In genomic region chr15:85653421-85654401, GRCm38 (mm10) we compare ENCODE assay signal across 8 mouse cellular contexts.
DNase-seq lines count a peak whose midpoint lies in the region; ATAC-seq and TF ChIP-seq lines count a peak whose summit lies in the region.

No protein-coding gene starts in this region.

- H3K9ac ChIP-seq in hindbrain, embryonic 12.5 days: peak overlapping the region; percentile 60

- no peaks in the 10 kb centered on the region for H3K36me3 ChIP-seq in hindbrain, embryonic 12.5 days
- H3K36me3 ChIP-seq in small intestine, adult 2 months (ENCODE audit: control insufficient read depth, insufficient read depth, low read length): no peaks in the 10 kb centered on the region

- peak overlapping the region; percentile 97 for H3K27ac ChIP-seq in hindbrain, embryonic 12.5 days
- H3K27ac ChIP-seq in small intestine, adult 2 months (ENCODE audit: insufficient read depth, low read depth, low read length): peak overlapping the region; percentile 97

- no peak for TF ChIP-seq CTCF in small intestine, adult 2 months (IDR thresholded peaks at IDR 0.05; ENCODE audit: extremely low read depth, insufficient read length, insufficient replicate concordance, low read depth, low read length)

- peak; percentile 85 for ATAC-seq in hindbrain, embryonic 12.5 days (ENCODE audit: low FRiP score)

- peak overlapping the region; percentile 46 for H3K4me2 ChIP-seq in hindbrain, embryonic 12.5 days (replicated peaks)

- peaks cover 46% of the 10 kb centered on the region for H3K4me1 ChIP-seq in hindbrain, embryonic 12.5 days
- peaks cover 35% of the 10 kb centered on the region for H3K4me1 ChIP-seq in small intestine, adult 2 months (ENCODE audit: control insufficient read depth, insufficient read depth, insufficient read length, low read length)

- peaks cover 92% of the 10 kb centered on the region for H3K27me3 ChIP-seq in hindbrain, embryonic 12.5 days
- H3K27me3 ChIP-seq in small intestine, adult 2 months (ENCODE audit: control insufficient read depth, insufficient read depth, low read length): no peaks in the 10 kb centered on the region

- peak; percentile 65 for DNase-seq in MEL-GATA-1-ER (ENCODE audit: extremely low read depth, low read depth)
- DNase-seq in cerebellum, adult 11 months: peak; percentile 86
- DNase-seq in frontal cortex, adult 2 months (ENCODE audit: extremely low spot score in 1 of 2, low spot score in 1 of 2): peak; percentile 67 to 79
- DNase-seq in left cerebral cortex, adult 11 months (ENCODE audit: low spot score): peak; percentile 75
- peak; percentile 91 for DNase-seq in lung, postnatal 36 days
- DNase-seq in embryo, embryonic 9.5 days (ENCODE audit: extremely low spot score): no peak

- WGBS in hindbrain, embryonic 12.5 days: 31% methylated on average over 28 of the region's 32 CpGs
- 2% methylated on average over 32 of the region's 32 CpGs for WGBS in small intestine, adult 2 months

- H3K4me3 ChIP-seq in hindbrain, embryonic 12.5 days: peak overlapping the region; percentile 29
- peak overlapping the region; percentile 85 for H3K4me3 ChIP-seq in small intestine, adult 2 months (ENCODE audit: low read depth, low read length)

- H3K9me3 ChIP-seq in hindbrain, embryonic 12.5 days (replicated peaks): no peaks in the 10 kb centered on the region

- TF ChIP-seq POLR2A in small intestine, adult 2 months (IDR thresholded peaks at IDR 0.05; ENCODE audit: low read depth, low read length): peak; percentile 40; the same call in 1 of the 2 replicates
